Mouse (Mus musculus) heart, adult 18-20 months (tissue): Measurements from ENCODE around the gene Man2a2. TPM values are rescaled to one million over a fixed set of nuclear protein-coding genes. Genes with fewer than 3 reads are reported as not detected.
"Not testable (repeated sequence)": the region's sequence is repeated elsewhere in the genome, so short reads cannot be mapped to it uniquely, and the experiment has no call there.

Experiments used
- DNase-seq, 2 experiments: peaks; one replicate each; pipeline ENCODE4 v3.0.0; 2021 to 2022; ENCODE audit warnings: mixed read lengths in 1 of 2
- total RNA-seq, 2 experiments: library from RNA; stranded (reverse); gene quantifications; 2 replicates each; pipeline ENCODE4 v1.2.3; 2021

Gene Man2a2
- total RNA-seq, 2 experiments from 2014 or later, result 54.6 to 55.7 TPM

DNA sequence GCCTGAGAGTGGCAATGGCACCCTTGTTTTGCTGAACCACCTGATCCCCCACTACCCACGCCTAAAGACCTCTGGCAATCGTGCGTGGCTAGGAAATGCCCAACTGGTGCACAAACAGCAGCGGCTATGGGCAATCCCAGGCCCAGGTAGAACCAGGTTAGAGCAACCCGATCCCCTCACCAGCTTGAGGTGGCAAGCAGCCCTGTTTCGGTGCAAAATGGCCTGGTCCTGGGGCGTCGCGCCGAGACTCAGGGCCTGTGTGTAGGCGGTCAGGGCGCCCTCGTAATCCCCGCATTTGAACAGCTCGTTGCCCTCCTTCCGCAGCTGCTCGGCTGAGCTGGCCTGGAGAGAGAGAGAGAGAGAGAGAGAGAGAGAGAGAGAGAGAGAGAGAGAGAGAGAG, 31.8 kb downstream of the Man2a2 start:
- peak in 1 of 2 experiments; percentile 49 for DNase-seq

DNA sequence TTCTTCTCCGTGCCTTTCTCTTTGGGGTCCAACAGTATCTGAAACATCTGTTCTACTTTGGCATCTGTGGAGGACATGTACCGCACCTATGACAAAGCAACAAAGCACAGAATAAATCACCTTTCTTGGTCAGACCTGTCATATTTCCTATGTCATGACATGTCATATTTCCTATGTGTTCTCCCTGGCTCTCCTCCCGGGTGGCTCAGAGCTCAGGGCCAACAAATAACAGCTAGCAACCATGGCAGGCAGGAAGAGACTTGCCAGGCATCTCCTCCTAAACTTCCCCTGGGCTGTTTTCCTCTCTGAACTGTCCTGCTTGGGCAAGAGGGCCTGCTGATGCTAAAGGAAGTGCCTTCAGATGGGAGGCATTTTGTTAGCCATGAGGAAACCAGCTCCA, 34.2 kb downstream of the Man2a2 start:
- no peak for DNase-seq

DNA sequence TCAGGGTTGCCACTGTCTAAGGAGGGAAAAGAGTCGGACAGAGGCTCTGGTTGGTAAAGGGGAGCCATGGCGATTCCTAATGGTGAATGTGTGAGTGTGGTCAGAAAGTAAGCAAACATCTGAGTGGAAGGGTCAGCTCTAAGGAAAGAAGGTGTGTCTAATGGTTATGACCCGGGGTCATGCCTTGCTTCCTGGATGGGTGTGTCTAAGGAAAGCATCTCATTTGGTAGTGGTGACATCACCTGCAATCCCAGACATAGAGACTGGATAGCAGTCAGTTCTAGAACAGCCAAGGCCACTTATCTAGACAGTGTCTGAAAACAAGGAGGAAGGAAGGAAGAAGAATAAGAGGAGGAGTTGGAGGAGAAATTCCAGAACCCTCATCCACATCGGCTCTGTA, 36.3 kb downstream of the Man2a2 start:
- DNase-seq, result no peak

DNA sequence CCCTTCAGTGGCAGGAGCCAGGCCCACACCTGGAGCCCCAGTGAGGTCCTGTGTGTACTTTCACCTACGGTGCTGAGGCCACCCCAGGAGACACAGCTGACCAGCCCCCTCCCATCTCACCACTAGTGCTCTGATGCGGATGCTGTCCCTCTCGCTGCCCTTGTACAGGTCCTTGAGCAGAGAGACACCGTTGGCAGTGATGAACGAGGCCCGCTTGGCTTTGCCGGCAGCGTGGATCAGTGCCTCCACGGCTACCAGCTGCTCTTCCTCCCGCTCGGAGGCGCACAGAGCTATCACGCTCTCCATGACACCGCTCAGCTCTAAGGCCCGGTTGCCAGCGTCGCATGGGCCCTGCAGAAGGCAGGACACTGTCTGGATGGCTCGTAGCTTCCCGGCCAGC, 39.7 kb downstream of the Man2a2 start:
- DNase-seq, result no peak

DNA sequence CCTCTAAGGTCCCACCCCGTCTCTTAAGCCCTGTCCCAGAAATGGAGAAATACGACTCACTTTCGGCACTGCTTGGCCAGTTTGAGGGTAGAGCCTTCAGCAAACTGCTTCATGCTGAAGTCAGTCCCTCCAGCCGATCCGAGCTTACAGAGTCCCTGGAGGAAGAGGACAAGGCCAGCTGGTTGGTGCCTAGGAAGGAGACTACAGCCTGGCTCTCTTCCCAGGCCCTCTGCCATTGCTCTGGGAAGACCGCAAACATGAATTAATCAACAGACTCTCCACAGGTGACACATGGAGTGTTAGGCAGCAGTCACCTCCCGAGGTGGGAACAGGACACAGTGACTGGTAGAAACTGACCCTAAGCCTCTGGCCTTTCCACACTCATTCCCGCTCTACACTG, 40.9 kb downstream of the Man2a2 start:
- no peak for DNase-seq

DNA sequence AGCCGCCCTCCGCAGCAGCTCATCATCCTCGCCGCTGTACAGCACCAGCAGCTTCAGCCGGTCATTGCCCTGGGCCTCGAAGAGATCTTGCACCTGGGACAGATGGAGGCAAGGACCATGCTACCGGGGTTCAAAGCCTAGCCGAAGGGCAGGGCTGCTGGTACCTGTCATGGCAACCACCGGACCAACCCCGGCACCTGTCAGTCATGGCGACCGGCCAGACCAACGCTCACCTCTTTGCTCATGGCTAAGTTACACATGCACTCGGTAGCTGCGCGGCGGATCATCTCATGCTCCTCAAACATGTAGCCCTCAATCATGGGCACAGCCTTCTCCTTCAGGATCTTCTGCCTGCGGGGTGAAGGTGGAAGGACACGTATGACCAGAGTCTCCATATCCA, 45.1 kb downstream of the Man2a2 start:
- DNase-seq, result no peak

DNA sequence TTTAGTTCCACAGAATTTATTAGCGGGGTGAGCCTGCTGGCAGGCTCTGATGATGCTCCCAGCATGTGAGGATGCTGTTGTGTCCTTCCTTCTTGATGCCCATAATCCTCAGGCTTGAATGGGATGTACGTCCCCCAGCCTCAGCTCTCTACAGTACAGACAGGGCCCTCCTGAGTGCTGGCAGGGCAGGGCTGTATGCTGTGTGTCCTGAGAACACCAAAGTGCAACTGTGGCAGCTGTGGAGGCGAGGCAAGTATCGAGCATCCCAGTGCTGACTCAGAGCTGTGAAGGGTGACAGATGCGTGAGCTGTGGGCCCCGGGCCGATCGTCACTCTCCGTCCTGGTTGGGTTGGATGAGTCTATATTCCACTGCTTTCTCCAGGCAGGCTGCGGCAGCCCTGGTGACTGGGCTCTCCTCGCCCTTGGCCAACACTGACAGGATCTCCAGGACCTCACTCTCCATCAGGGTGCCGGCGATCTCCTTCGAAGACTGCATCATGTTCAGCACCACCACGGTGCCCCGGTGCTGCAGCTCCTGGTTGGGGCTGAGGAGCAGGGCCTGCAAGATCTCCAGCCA, 45.8 kb downstream of the Man2a2 start:
- DNase-seq, result no peak

DNA sequence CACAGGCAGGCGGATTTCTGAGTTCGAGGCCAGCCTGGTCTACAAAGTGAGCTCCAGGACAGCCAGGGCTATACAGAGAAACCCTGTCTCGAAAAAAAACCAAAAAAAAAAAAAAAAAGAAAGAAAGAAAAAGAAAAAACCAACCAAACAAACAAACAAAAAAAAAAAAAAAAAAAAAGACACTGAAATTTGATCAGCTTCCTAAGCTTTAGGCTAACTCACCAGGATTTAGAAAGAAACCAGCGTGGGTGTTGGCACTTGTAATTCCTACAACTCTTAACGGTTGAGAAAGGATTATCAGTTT, 46.4 kb downstream of the Man2a2 start:
- not testable (repeated sequence) for DNase-seq

DNA sequence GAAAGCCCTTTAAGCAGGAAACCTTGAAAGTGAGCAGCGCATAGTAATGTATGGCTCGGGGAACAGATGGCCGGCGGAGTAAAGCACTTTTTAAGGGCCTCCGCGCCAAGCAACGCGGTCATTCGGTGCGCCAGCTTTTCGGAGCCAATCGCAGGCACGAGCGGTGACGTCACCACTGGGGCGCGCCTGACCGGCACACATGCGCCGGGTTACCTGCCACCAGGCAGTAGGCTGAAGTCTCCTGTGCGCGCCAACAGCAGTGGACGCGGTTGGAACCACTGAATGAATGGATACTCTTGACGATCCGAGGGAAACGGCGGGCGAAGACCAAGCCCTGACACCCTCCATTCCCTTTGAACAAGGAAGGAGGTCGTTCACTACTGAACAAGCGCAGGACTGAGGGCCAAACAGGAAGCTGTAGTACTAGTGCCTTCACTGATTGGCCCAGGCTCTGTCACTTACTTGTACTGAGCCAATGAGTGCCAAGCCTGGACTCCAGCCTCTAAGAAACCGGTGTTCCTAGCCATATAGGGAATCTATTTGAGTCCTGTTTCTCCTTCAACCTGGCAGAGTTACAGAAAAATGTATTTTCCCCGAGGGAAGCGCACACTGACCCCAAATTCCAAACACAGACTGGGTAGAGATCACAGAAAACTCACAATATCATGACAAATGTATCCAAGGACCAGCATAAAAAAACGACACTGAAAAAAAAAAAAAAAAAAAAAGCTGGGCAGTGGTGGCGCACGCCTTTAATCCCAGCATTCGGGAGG, 46.9 kb downstream of the Man2a2 start, which contains the start of gene Rccd1:
TSS of gene Rccd1 (minus strand) at position 412 of the 773 bp plus-strand sequence.
- DNase-seq, result peak; percentile 97

DNA sequence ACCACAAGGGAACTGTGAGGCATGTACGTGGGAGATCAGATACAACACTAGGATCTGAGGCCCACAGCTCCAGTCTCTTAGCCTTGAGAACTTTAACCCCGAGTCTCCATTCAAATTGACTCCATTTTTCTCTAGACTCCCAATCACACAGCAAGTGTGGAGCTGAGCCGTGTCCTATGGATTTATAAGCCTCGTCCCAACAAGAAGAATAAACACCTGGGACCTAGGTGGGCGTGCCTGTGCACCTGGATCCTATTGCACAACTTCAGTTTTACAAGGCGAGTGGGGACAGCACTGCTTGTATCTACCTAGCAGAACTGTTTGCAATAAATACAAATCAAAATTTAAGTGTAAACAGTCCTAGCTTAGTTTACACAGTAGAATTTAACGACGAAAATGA, 47.8 kb downstream of the Man2a2 start:
- DNase-seq, result no peak

DNA sequence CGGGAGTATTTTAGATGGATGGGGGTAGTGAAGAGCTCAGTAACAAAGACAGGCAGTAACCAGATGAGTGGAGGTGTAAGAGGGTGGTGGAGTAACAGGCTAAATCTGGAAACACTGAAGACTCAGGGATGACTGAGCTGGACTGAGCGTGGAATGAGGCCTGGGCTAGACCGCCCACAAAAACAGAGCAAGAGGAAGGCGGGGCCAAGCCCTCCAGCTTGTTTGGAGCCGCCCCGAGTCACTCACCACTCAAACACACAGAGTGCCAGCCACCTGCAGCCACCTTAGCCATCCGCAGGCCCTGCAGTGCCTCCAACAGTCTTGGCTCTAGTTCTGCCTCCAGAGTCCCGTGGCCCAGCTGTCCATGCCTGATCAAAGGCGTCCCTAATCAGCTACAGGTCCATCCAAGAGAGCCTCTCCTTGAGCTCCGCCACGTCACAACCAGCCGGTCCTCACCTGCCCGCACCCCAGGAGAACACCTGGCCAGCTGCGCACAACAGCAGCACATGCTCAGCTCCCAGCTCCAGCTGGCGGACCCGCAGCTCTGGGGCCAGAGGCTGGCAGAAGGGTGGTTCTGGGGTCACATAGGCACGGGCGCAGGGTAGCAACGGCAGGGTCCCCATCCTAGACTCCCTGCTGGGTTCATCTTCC, 51.2 kb downstream of the Man2a2 start:
- DNase-seq, result no peak

DNA sequence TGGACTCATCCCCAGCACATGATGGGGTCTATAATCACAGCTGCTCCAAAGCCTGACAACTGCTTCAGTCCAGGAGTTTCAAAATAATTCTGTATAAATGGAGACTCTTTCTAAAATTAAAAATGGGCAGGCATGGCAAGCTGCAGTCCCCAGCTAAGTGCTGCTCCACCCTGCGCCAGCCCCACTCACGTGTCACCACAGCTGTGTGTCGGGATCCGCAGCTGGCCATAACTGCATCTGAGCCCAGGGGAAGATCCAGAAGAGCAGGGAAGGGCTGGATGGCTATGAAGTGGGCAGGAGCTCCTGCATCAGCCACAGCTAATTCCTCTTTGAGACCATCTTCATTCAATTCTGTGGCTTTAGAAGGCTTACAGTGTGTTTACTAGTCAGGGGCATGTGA, 52.5 kb downstream of the Man2a2 start:
- no peak for DNase-seq

DNA sequence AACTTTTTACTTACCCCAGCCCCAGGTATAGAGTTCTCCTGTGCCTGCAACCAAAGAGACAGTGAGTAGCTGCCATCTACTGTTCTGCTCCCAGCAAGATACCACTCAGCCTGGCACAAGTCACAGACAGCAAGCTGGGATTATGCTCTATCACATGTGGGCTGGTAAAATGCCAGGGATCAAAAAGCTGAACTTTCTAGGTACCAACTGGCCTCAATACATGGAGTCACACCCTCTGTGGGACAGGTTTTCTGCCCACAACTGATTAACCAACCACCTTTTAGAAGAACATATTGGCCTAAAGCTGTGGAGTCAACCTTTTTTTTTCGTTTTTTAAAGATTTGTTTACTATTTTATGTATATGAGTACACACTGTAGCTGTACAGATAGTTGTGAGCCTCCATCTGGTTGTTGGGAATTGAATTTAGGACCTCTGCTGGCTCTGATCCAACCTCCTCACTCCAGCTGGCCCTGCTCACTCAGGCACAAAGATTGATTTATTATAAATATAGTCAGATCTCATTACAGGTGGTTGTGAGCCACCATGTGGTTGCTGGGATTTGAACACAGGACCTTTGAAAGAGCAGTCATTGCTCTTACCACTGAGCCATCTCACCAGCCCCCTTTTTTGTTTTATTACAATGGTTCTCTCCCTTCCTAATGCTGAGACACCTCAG, 53.6 kb downstream of the Man2a2 start:
- no peak for DNase-seq

DNA sequence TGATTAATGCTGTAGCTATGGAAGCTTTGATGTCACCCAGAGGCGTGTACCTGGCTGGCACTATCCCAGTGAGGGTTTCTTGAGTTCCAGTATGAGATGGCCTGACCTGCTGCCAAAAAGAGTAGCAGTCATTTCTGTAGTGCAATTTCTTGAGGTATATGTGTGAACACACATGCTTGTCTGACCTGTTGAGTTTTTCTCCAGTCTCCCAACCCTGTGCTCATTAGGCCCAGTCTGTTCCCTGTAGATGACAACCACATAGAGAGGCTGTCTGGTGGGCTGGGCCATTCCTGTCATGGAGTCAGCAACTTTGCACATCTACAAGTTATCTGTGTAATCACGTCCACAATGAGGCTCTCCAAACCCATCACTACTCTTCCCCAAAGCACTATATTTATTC, 55.4 kb downstream of the Man2a2 start:
- no peak for DNase-seq

DNA sequence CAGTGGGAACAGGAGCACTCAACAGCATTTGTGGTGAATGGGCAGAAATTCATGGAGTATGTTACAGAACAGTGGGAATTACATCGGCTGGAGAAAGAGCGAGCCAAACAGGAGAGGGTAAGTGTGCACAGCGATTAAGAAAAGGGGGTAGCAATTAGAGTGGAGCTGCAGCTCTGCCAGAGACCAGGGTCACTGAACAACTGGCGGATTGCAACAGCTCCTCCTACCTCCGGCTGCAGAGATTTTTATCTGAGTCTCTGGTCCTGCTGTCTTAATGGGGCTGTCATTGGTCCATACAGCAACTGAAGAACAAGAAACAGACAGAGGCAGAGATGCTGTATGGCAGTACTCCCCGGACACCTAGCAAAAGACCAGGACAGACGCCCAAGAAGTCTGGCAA, 60.4 kb downstream of the Man2a2 start:
- no peak for DNase-seq

DNA sequence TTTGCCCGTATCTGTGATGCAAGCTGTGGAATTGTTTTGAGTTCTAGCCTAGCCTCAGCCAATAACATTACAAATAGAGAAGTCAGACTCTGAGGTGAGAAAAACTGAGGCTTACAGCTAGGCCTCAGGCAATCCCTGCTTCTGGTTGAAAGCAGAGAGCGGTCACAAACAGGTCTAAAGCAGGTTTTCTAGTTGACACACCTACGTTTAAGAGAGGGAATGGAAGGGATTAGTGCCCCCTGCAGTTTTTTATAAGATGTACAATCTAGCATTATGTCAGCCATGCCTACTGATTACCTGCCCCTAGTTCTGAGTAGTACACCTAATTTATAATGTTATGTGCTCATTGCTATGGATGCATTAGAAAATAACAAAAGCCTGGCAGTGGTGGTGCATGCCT, 63.4 kb downstream of the Man2a2 start:
- DNase-seq, result no peak

DNA sequence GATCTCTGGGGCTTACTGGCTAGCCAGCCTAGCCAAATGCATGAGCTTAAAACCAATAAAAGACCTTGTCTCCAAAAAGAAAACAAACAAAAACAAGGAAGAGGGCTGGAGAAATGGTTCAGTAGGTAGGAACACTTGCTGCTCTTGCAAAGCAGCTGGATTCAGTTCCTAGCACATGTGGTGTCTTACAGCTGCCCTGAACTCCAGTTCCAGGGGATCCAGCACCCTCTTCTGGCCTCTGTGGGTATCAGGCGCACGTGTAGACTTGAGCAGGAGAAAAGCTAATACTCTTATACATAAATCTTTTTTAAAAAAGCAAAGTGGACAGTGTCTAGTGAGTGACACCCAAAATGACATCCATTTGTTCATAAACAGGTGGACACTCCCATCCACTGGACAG, 69.7 kb downstream of the Man2a2 start:
- no peak for DNase-seq

DNA sequence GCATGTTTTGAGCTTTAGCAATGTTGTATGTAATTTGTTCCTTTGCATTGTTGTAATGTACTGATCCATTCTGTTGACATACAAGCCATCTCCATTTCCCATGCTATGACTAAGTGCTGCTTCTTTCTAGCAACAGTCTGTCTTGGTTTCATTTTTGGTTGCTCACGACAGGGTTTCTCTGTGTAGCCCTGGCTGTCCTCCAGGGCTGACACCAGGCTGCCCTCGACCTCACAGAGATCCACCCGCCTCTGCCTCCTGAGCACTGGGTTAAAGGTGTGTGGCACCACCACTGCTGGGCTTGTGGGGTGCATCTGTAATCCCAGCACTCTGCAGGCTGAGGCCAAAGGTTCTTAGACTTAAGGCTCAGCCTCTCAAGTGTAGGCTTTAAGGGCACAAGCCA, 71.6 kb downstream of the Man2a2 start:
- no peak for DNase-seq

Other genes with a start within 250 kb of the Man2a2 start
- gene Sema4b, start 184.5 kb downstream of the Man2a2 start, total RNA-seq, result 10 to 100 TPM; 10.6 to 12.6 TPM
- gene Cib1, start 138.6 kb downstream of the Man2a2 start, total RNA-seq, result 10 to 100 TPM; 15.2 to 18.6 TPM
- 1 to 10 TPM; 1.2 to 1.6 TPM for gene Gdpgp1, start 138.5 kb downstream of the Man2a2 start, total RNA-seq
- gene Ttll13, start 125.0 kb downstream of the Man2a2 start, total RNA-seq, result under 1 TPM; 0.12 to 0.36 TPM
- gene Ngrn, start 110.2 kb downstream of the Man2a2 start, total RNA-seq, result 10 to 100 TPM; 26.1 to 30.2 TPM
- gene Vps33b, start 101.7 kb downstream of the Man2a2 start, total RNA-seq, result 1 to 10 TPM; 7.2 to 9.0 TPM
- gene Prc1, start 76.9 kb downstream of the Man2a2 start, total RNA-seq, result 1 to 10 TPM in 1 of 2 experiments, under 1 TPM in 1; 0.87 to 2.2 TPM
- 1 to 10 TPM; 4.7 to 6.8 TPM for gene Rccd1, start 46.9 kb downstream of the Man2a2 start, total RNA-seq
- 10 to 100 TPM; 15.8 to 16.0 TPM for gene Unc45a, start 30.4 kb downstream of the Man2a2 start, total RNA-seq
- 10 to 100 TPM; 32.4 to 35.5 TPM for gene Hddc3, start 28.3 kb downstream of the Man2a2 start, total RNA-seq
- gene Fes, start 16.6 kb upstream of the Man2a2 start, total RNA-seq, result 10 to 100 TPM in 1 of 2 experiments, 1 to 10 TPM in 1; 9.9 to 11.4 TPM
- 100 to 1,000 TPM; 103 to 114 TPM for gene Furin, start 34.1 kb upstream of the Man2a2 start, total RNA-seq
- 1 to 10 TPM in 1 of 2 experiments, under 1 TPM in 1; 0.94 to 1.3 TPM for gene Blm, start 163.7 kb upstream of the Man2a2 start, total RNA-seq